Mouse (Mus musculus): Measurements from ENCODE around the gene Auh.

The Auh gene

GRCm38 (mm10) chr13:52800091-52800490 lies 129.4 kb downstream of the Auh start:
- DNase-seq (ENCODE audit: low read depth, low spot score), result no peak

- no peak for DNase-seq (ENCODE audit: low read depth, low spot score)
Observed at GRCm38 (mm10) chr13:52794232-52794631, 135.2 kb downstream of the Auh start.

GRCm38 (mm10) chr13:52793434-52793989 lies 136.0 kb downstream of the Auh start:
- DNase-seq (ENCODE audit: low read depth, low spot score), result no peak

GRCm38 (mm10) chr13:52792242-52792844 lies 137.1 kb downstream of the Auh start:
- no peak for DNase-seq (ENCODE audit: low read depth, low spot score)

GRCm38 (mm10) chr13:52790894-52791293 lies 138.6 kb downstream of the Auh start:
- DNase-seq (ENCODE audit: low read depth, low spot score), result no peak
